Mouse (Mus musculus) midbrain, postnatal 0 days (tissue): ENCODE results near the gene Cyp26b1. TPM values are rescaled to one million over a fixed set of nuclear protein-coding genes. Genes with fewer than 3 reads are reported as not detected.

ENCODE experiments used
- ATAC-seq: fragments of 200-750 bp; cut with Nextera tagmentation; 2 replicates; pipeline ENCODE4 v1.8.0; 2017; ENCODE audit warnings: moderate number of reproducible peaks, mild to moderate bottlenecking, moderate TSS enrichment, moderate library complexity; ENCODE audit not compliant: low FRiP score
- DNase-seq: peaks from one replicate; pipeline ENCODE4 v3.0.0-alpha.2; 2015; ENCODE audit warnings: low spot score
- H3K27ac ChIP-seq: fragments of 300-500 bp; sonication (generic); 2 replicates; pipeline ENCODE4 v1.5.1; 2014; ENCODE audit warnings: low read depth, mild to moderate bottlenecking, low read length, mixed read lengths
- H3K27me3 ChIP-seq: fragments of 300-500 bp; sonication (generic); 2 replicates; pipeline ENCODE4 v1.6.1; 2014; ENCODE audit warnings: low read length, control low read depth, mixed read lengths; ENCODE audit not compliant: insufficient read depth
- H3K36me3 ChIP-seq: fragments of 300-500 bp; sonication (generic); 2 replicates; pipeline ENCODE4 v1.6.1; 2014; ENCODE audit warnings: low read length, control low read depth, mixed read lengths; ENCODE audit not compliant: insufficient read depth
- H3K4me1 ChIP-seq: fragments of 300-500 bp; sonication (generic); 2 replicates; pipeline ENCODE4 v1.6.1; 2014; ENCODE audit warnings: mild to moderate bottlenecking, control low read depth, antibody characterized with exemption, low read length, mixed read lengths; ENCODE audit not compliant: insufficient read depth
- H3K4me2 ChIP-seq: fragments of 300-500 bp; sonication (generic); 2 replicates; pipeline ENCODE4 v1.6.1; 2014; ENCODE audit warnings: low read depth, mild to moderate bottlenecking, low read length, mixed read lengths; ENCODE audit not compliant: poor library complexity, severe bottlenecking
- H3K4me3 ChIP-seq: fragments of 300-500 bp; sonication (generic); 2 replicates; pipeline ENCODE4 v1.5.1; 2014; ENCODE audit warnings: low read depth, mild to moderate bottlenecking, low read length, moderate library complexity
- H3K9ac ChIP-seq: fragments of 300-500 bp; sonication (generic); replicated peaks from 2 replicates; pipeline ENCODE4 v1.6.1; 2014; ENCODE audit warnings: mild to moderate bottlenecking, low read length, moderate library complexity, mixed read lengths; ENCODE audit not compliant: poor library complexity, severe bottlenecking
- H3K9me3 ChIP-seq: fragments of 300-500 bp; sonication (generic); 2 replicates; pipeline ENCODE4 v1.6.1; 2016; ENCODE audit warnings: low read length, control low read depth
- CTCF ChIP-seq: IDR thresholded peaks from 2 replicates; pipeline ENCODE4 v1.5.1; 2016; ENCODE audit warnings: antibody characterized with exemption, mild to moderate bottlenecking
- WGBS: fragments of 180-500 bp; shearing (Covaris S2); extraction: QIAGEN DNeasy Blood & Tissue Kit; methylation state at CpG from one replicate; pipeline ENCODE4 v1.1.7; 2014; 5-methylcytosine and 5-hydroxymethylcytosine counted together
- polyA plus RNA-seq: library from polyadenylated mRNA; unstranded; fragments of >200 nt; fragmentation: Nextera tagmentation; extraction: Ambion mirVana; gene quantifications from 2 replicates; pipeline ENCODE4 v1.2.1, GENCODE M21; 2015
- total RNA-seq: library from RNA; depleted of rRNA; stranded (reverse); fragments of >200 nt; gene quantifications from 2 replicates; pipeline ENCODE4 v1.2.3, GENCODE M21; 2014

The Cyp26b1 gene
- total and polyA plus RNA-seq, 2 experiments from 2014 or later: 6.4 to 36.7 TPM

DNA sequence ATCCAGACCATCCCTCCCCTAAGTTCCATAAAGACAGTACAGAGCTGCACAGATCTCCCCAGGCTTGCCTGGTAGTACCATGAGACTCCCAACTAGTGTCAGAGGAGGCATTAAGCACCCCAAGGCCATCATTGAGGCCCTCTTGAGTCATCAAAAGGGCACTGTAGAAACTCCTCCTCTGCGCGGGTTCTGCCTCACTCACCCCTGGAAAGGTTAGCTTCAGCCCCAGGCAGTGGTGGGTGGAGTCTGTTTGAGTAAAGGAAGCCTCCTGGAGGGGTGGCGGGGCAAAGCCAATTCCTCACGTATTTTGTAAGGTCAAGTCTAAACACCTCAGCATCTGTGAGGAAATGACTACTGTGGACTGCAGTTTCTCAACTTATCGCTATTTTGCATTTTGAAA is 50.2 kb downstream of the Cyp26b1 start:
- no peak overlapping the region for H3K9ac ChIP-seq
- H3K4me3 ChIP-seq: no peak overlapping the region
- H3K27me3 ChIP-seq: no peaks in the 10 kb centered on the region
- DNase-seq: no peak
- no peak for TF ChIP-seq CTCF
- ATAC-seq: no peak
- H3K36me3 ChIP-seq: no peaks in the 10 kb centered on the region
- 39% methylated on average over 5 of the region's 5 CpGs for WGBS
- no peaks in the 10 kb centered on the region for H3K4me1 ChIP-seq
- no peak overlapping the region for H3K4me2 ChIP-seq
- no peak overlapping the region for H3K27ac ChIP-seq
- no peaks in the 10 kb centered on the region for H3K9me3 ChIP-seq

DNA sequence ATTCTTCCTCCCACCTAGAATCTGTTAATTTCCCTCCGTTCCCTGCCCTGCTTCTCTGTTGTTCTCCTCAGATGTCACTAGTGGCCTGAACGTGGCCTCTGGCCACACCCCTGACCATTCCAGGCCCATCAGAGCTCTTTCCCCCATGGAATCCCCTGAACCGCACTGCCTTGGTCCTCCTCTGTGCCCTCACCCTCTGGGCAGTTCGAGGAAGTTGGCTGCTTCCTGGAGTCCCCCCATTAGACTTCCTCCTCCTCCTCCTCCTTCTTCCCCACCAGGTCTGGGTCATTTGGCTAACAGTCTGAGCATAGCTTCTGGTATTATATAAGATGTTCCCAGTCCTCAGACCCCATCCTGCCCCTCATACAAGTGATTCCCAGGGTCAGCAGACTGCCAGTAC is 53.8 kb downstream of the Cyp26b1 start:
- Histone ChIP-seq H3K9me3 (no peaks in the 10 kb centered on the region), H3K4me1 (no peaks in the 10 kb centered on the region), H3K36me3 (no peaks in the 10 kb centered on the region), H3K27me3 (no peaks in the 10 kb centered on the region), H3K4me3 (no peak overlapping the region), H3K9ac (no peak overlapping the region), H3K4me2 (no peak overlapping the region), H3K27ac (no peak overlapping the region)
- no peak for ATAC-seq
- no peak for TF ChIP-seq CTCF
- DNase-seq: no peak
- 65% methylated on average over 4 of the region's 4 CpGs for WGBS

DNA sequence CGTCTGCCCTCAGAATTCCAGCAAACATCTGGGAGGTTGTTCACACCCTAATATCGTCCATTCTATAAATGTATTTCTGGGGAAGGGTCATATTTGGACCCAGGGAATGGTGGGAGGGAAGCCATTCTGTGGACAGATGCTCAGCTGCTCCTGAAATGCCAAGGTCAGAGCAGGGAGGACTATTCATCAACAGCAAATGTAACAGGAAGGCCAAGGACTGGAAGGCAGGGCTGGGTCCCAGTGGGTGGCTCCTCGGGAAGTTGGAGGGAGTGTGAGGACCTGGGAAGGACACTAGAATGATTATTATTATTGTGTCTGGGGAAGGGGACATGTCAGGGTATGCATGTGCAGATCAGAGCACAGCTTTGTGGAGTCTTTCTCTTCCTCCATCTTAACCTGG is 55.0 kb downstream of the Cyp26b1 start:
- H3K4me3 ChIP-seq: no peak overlapping the region
- H3K27ac ChIP-seq: no peak overlapping the region
- DNase-seq: no peak
- no peak overlapping the region for H3K9ac ChIP-seq
- no peak for ATAC-seq
- no peak for TF ChIP-seq CTCF
- H3K9me3 ChIP-seq: no peaks in the 10 kb centered on the region
- H3K27me3 ChIP-seq: no peaks in the 10 kb centered on the region
- H3K4me2 ChIP-seq: no peak overlapping the region
- no peaks in the 10 kb centered on the region for H3K36me3 ChIP-seq
- no peaks in the 10 kb centered on the region for H3K4me1 ChIP-seq
- WGBS: 80% methylated on average over 3 of the region's 3 CpGs

DNA sequence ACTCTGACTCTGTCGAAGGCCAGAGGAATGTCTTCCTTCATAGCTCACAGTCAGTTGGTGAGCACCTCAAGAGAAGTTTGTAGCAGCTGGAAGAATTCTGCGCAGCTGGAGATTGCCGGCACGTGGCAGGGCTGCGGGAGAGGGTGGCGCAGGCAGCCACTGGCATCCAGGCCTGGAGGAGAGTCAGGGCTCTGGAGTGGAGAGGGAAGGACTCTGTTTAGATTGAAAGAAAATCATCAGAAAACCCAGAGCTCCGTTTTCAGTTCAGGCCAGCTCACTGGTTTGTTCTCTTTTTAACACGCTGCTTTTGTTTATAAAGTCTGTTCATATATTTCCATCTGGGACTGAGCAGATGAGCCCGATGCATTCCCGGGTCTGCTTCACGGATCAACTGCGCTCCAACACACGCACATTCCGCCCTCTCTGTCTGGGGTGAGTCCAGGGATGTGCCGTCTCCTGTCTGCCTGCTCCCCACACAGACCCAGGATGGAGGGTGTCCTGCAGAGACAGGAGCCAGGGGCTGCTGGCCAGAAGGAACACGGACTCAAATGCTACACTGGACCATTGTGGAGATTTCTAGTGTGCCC is 56.0 kb downstream of the Cyp26b1 start:
- 80% methylated on average over 16 of the region's 16 CpGs for WGBS
- H3K4me1 ChIP-seq: no peaks in the 10 kb centered on the region
- no peaks in the 10 kb centered on the region for H3K9me3 ChIP-seq
- H3K4me2 ChIP-seq: no peak overlapping the region
- DNase-seq (no peak), ATAC-seq (no peak)
- H3K27me3 ChIP-seq: no peaks in the 10 kb centered on the region
- H3K9ac ChIP-seq: no peak overlapping the region
- H3K27ac ChIP-seq: no peak overlapping the region
- H3K36me3 ChIP-seq: no peaks in the 10 kb centered on the region
- H3K4me3 ChIP-seq: no peak overlapping the region
- TF ChIP-seq CTCF: no peak

DNA sequence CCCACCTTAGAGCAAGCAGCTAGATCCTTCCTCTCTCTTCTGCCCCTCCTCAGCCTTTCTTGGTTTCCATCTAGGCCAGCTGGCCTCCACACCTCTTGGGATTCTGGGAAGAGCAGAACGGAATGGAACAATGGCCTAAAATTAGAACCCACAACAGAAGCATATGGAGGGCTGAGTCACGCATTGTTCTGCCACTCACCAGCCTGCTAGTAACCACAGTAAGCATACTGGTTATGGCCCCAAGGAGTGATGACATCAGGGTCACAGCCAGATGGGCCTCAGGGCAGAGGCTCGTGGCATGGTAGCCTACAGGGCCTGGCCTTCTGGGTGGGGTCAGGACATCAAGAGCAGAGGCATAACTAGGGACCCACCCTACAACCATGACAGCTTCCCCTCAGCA is 58.8 kb downstream of the Cyp26b1 start:
- Histone ChIP-seq H3K9me3 (no peaks in the 10 kb centered on the region), H3K4me2 (no peak overlapping the region), H3K27me3 (no peaks in the 10 kb centered on the region), H3K4me1 (no peaks in the 10 kb centered on the region), H3K27ac (no peak overlapping the region), H3K9ac (no peak overlapping the region), H3K36me3 (no peaks in the 10 kb centered on the region), H3K4me3 (no peak overlapping the region)
- no peak for DNase-seq
- no peak for ATAC-seq
- 76% methylated on average over 3 of the region's 3 CpGs for WGBS
- TF ChIP-seq CTCF: no peak

DNA sequence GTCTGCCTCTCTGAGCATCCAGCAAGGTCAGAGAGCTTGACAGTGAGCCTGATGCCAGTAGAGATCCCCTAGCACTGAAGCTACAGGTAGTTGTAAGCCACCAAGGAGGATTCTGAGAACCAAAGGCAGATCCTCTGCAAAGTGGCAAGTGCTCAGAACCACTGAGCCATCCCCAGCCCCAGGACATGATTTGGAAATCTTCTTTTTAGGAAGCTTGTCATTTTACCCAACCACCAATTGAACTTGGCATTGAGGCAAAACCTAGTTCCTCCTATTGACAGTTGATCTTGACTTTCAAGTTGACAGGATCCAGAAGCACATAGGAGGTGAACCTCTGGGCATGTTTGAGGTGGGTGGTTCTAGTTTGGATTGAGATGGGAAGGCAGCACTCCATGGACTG is 63.8 kb downstream of the Cyp26b1 start:
- Histone ChIP-seq H3K4me1 (no peaks in the 10 kb centered on the region), H3K36me3 (no peaks in the 10 kb centered on the region), H3K4me3 (no peak overlapping the region), H3K9ac (no peak overlapping the region), H3K9me3 (no peaks in the 10 kb centered on the region), H3K27me3 (no peaks in the 10 kb centered on the region), H3K27ac (no peak overlapping the region), H3K4me2 (no peak overlapping the region)
- DNase-seq (no peak), ATAC-seq (no peak)
- no peak for TF ChIP-seq CTCF
